Mouse (Mus musculus): ENCODE data around the gene Pla2g2e. TPM values are rescaled to one million over a fixed set of nuclear protein-coding genes. Genes with fewer than 3 reads are reported as not detected.
"Not testable (repeated sequence)": the region's sequence is repeated elsewhere in the genome, so short reads cannot be mapped to it uniquely, and the experiment has no call there.

The Pla2g2e gene
- polyA plus RNA-seq, 1 experiment from 2014 or later: not detected

DNA sequence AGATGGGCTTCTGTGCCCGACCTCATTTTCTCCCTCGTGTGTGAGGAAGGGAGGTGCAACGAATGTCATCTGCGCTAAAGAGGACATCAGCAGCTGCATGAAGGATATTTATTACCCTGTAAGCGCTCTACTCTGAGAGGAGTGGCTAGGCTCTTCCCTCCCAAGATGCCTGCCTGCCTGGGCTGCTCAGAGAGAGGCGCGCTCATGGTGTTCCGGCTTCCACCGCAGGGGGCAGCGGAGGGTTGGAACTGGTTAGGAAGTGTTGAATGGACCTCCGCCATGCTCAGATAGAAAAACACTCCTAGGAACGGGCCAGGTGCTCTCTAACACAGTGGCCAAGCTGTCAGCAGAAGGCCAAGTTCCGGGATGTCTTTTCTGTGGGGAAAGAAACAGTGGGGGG is 18.0 kb upstream of the Pla2g2e start:
- no peak for TF ChIP-seq CTCF (IDR thresholded peaks at IDR 0.05)
- POLR2A ChIA-PET: no interaction called here
- H3K27me3 ChIP-seq: no peaks in the 10 kb centered on the region
- DNase-seq (ENCODE audit: low read depth, low spot score) (no peak), ATAC-seq (no peak)
- CTCF ChIA-PET: no interaction called here
- in situ Hi-C loops (cut with MboI; ENCODE audit: low pct_unique_long_range_greater_than_20kb): loop anchor here (5.0 to 25.0 kb wide), 2 partner anchors 112 to 297 kb away; no protein-coding TSS in a partner anchor

DNA sequence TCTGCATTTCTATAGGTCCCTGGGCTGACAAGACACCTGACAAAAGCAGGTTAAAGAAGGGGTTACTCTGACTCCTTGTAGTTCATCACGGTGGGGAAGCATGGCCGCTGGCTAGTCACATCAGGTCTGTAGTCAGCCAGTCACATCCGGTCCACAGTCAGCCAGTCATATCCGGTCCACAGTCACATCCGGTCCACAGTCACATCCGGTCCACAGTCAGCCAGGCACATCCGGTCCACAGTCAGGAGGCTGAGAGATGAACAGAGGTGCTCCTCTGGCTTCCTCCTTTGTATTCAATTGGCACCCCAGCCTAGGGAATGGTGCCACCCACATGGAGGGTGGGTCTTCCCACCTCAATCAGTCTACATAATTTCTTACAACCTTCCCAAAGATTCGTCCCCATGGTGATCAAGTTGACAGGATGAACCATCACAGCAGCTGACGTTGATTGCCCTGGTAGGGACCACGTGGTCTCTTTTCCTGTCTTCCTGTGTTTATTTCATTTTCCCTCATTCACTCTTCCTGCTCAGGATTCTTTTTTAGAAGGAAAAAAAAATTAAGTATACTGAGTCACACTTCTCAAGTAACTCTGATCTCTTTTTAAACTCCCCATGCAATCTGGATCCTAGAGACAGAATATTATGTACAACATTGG is 14.3 kb upstream of the Pla2g2e start, which contains the start of gene Pla2g5:
Gene Pla2g5, minus strand, starts transcription at position 139 of the 655 bp plus-strand sequence.
- no peak for TF ChIP-seq CTCF (IDR thresholded peaks at IDR 0.05)
- ChIA-PET POLR2A (no interaction called here), CTCF (no interaction called here)
- in situ Hi-C loops (cut with MboI; ENCODE audit: low pct_unique_long_range_greater_than_20kb): loop anchor here (25.0 kb wide), 1 partner anchor 301 kb away; no protein-coding TSS in a partner anchor
- no peak for DNase-seq (ENCODE audit: low read depth, low spot score)
- ATAC-seq: no peak
- no peaks in the 10 kb centered on the region for H3K27me3 ChIP-seq

DNA sequence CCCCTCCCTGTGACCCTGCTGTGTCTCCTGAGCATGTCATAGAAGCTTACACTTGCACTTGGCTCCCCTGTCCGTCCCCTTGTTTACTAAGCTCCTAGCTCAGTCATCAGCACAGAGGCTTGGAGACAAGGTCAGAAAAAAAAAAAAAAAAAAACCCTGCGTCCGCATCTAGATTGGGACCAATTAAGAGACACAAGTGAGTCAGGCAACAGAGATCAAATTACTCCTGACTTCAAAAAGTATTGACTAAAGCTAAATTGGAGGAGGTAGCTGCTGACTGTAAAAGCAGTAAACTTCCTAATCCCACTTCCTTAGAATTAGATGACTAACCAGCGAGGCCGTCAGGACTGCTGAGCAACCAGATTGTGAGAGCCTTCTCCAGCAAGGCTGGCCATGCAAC is 12.7 kb upstream of the Pla2g2e start:
- DNase-seq (ENCODE audit: low read depth, low spot score): no peak
- H3K27me3 ChIP-seq: peaks cover 5% of the 10 kb centered on the region
- ChIA-PET POLR2A (no interaction called here), CTCF (interaction anchor here (1.3 kb wide), 1 partner anchor 13 kb away, joined by 4 read pairs; the partner anchor contains the start of gene Pla2g2e)
- TF ChIP-seq CTCF (IDR thresholded peaks at IDR 0.05): no peak
- in situ Hi-C loops (cut with MboI; ENCODE audit: low pct_unique_long_range_greater_than_20kb): loop anchor here (25.0 kb wide), 1 partner anchor 303 kb away; no protein-coding TSS in a partner anchor
- no peak for ATAC-seq

GRCm38 (mm10) chr4:138865991-138866390 is 11.8 kb upstream of the Pla2g2e start:
- DNase-seq (ENCODE audit: low read depth, low spot score): no peak
- TF ChIP-seq CTCF (IDR thresholded peaks at IDR 0.05): no peak
- POLR2A ChIA-PET: no interaction called here
- in situ Hi-C loops (cut with MboI; ENCODE audit: low pct_unique_long_range_greater_than_20kb): loop anchor here (25.0 kb wide), 1 partner anchor 304 kb away; no protein-coding TSS in a partner anchor
- ATAC-seq: no peak
- CTCF ChIA-PET: interaction anchor here (1.3 kb wide), 1 partner anchor 12 kb away, joined by 4 read pairs; the partner anchor contains the start of gene Pla2g2e
- peaks cover 6% of the 10 kb centered on the region for H3K27me3 ChIP-seq

DNA sequence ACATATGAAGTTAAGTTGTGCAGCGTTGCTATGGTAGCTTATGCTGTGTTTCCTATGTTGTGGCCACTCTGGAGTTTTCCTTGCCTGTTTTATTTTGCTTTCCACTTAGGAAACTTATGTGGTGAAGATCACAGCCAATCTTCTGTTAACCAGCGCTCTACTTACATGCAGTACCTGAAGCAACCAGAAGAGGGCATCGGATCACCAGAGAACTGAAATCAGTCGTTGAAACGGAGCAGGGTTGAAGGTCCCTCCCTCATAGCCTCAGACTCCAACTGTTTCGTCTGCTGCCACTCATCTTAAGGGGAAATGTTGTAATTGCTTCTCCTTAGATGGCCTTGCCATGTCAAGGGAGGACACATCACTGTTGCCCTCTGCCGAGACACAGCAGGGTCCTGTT is 11.3 kb upstream of the Pla2g2e start:
- peaks cover 6% of the 10 kb centered on the region for H3K27me3 ChIP-seq
- in situ Hi-C loops (cut with MboI; ENCODE audit: low pct_unique_long_range_greater_than_20kb): loop anchor here (25.0 kb wide), 1 partner anchor 304 kb away; no protein-coding TSS in a partner anchor
- DNase-seq (ENCODE audit: low read depth, low spot score) (no peak), ATAC-seq (no peak)
- TF ChIP-seq CTCF (IDR thresholded peaks at IDR 0.05): peak; percentile 82
- ChIA-PET POLR2A (no interaction called here), CTCF (interaction anchor here (1.3 kb wide), 1 partner anchor 11 kb away, joined by 4 read pairs; the partner anchor contains the start of gene Pla2g2e)

GRCm38 (mm10) chr4:138868666-138869065 is 9.1 kb upstream of the Pla2g2e start:
- CTCF ChIA-PET: interaction anchor here (0.7 kb wide), 1 partner anchor 310 kb away, joined by 4 read pairs; no protein-coding TSS in a partner anchor
- H3K27me3 ChIP-seq: peaks cover 6% of the 10 kb centered on the region

DNA sequence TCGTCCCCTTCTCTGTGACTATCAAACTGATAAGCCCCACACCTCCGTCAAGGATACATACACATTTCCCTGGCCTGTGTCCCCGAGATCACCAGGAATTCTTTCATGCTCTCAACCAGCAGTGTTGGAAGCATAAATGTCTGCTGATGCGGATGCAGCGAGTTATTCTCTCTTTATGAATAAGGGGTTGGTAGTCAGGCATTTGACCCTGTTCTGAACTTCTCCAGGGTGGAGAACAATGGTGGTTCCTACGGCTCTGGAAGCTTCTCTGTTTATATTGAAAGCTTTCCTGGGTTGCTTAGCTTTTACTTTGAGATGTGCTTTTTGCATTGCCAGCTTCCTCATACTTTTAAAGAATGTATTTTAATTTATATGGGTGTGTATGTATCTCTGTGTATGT is 3.9 kb upstream of the Pla2g2e start, which contains the start of gene Gm13030:
Gene Gm13030, minus strand, starts transcription at position 101 of the 400 bp plus-strand sequence.
- CTCF ChIA-PET: interaction anchor here (0.6 kb wide), 1 partner anchor 17 kb away, joined by 3 read pairs; no protein-coding TSS in a partner anchor
- TF ChIP-seq CTCF (IDR thresholded peaks at IDR 0.05): no peak
- POLR2A ChIA-PET: no interaction called here
- H3K27me3 ChIP-seq: peaks cover 6% of the 10 kb centered on the region
- in situ Hi-C loops (cut with MboI; ENCODE audit: low pct_unique_long_range_greater_than_20kb): loop anchor here (25.0 kb wide), 1 partner anchor 312 kb away; no protein-coding TSS in a partner anchor
- no peak for DNase-seq (ENCODE audit: low read depth, low spot score)
- ATAC-seq: no peak

More at GRCm38 (mm10) chr4:138868666-138869065, 9.1 kb upstream of the Pla2g2e start:
- POLR2A ChIA-PET: interaction anchor here (0.6 kb wide), 1 partner anchor 119 kb away, joined by 3 read pairs; no protein-coding TSS in a partner anchor
- ATAC-seq (no peak), DNase-seq (ENCODE audit: low read depth, low spot score) (no peak)
- no peak for TF ChIP-seq CTCF (IDR thresholded peaks at IDR 0.05)
- in situ Hi-C loops (cut with MboI; ENCODE audit: low pct_unique_long_range_greater_than_20kb): loop anchor here (25.0 kb wide), 1 partner anchor 306 kb away; no protein-coding TSS in a partner anchor

DNA sequence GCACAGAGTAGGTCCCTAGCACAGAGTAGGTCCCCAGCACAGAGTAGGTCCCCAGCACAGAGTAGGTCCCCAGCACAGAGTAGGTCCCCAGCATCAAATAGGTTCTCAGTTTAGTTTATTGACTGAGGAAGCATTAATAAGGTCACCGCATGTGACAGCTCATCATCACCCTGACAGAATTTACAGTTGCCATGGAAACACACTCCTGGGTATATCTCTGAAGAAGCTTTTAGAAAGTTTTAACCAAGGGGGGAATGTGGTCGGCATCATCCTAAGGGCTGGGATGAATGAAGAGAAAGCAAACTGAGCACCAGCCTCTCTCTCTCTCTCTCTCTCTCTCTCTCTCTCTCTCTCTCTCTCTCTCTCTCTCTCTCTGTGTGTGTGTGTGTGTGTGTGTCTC is 2.5 kb upstream of the Pla2g2e start:
- in situ Hi-C loops (cut with MboI; ENCODE audit: low pct_unique_long_range_greater_than_20kb); POLR2A ChIA-PET; DNase-seq (ENCODE audit: low read depth, low spot score); H3K27me3 ChIP-seq; CTCF ChIA-PET; ATAC-seq: not testable (repeated sequence)

GRCm38 (mm10) chr4:138875986-138876385 is 1.8 kb upstream of the Pla2g2e start:
- ATAC-seq (no peak), DNase-seq (ENCODE audit: low read depth, low spot score) (no peak)
- in situ Hi-C loops (cut with MboI; ENCODE audit: low pct_unique_long_range_greater_than_20kb): no loop called here
- no peaks in the 10 kb centered on the region for H3K27me3 ChIP-seq
- CTCF ChIA-PET: no interaction called here
- TF ChIP-seq CTCF (IDR thresholded peaks at IDR 0.05): no peak
- POLR2A ChIA-PET: no interaction called here

GRCm38 (mm10) chr4:138878783-138879182 is 1.0 kb downstream of the Pla2g2e start:
- in situ Hi-C loops (cut with MboI; ENCODE audit: low pct_unique_long_range_greater_than_20kb): no loop called here
- CTCF ChIA-PET: no interaction called here
- ATAC-seq: no peak
- POLR2A ChIA-PET: no interaction called here
- DNase-seq (ENCODE audit: low read depth, low spot score): no peak
- no peak for TF ChIP-seq CTCF (IDR thresholded peaks at IDR 0.05)
- no peaks in the 10 kb centered on the region for H3K27me3 ChIP-seq

GRCm38 (mm10) chr4:138879808-138880207 is 2.1 kb downstream of the Pla2g2e start:
- DNase-seq (ENCODE audit: low read depth, low spot score) (no peak), ATAC-seq (no peak)
- ChIA-PET CTCF (no interaction called here), POLR2A (no interaction called here)
- TF ChIP-seq CTCF (IDR thresholded peaks at IDR 0.05): no peak
- in situ Hi-C loops (cut with MboI; ENCODE audit: low pct_unique_long_range_greater_than_20kb): no loop called here
- no peaks in the 10 kb centered on the region for H3K27me3 ChIP-seq
